Mouse (Mus musculus) cerebellum, postnatal 4 days (tissue): ENCODE results near the gene Tgoln1.

Experiments used
- DNase-seq, 2 experiments: peaks; one replicate each; pipeline ENCODE4 v3.0.0; 2022; ENCODE audit warnings: low spot score in 2 of 2, mixed read lengths in 1 of 2

Tgoln1 gene

GRCm38 (mm10) chr6:72597083-72597874 lies 19.5 kb downstream of the Tgoln1 start:
- DNase-seq, result no peak

- no peak for DNase-seq
These were observed 22.9 kb downstream of the Tgoln1 start for GRCm38 (mm10) chr6:72593914-72594313.

- no peak for DNase-seq
These were observed 23.6 kb downstream of the Tgoln1 start for GRCm38 (mm10) chr6:72593011-72593803.

- no peak for DNase-seq
These were observed 26.7 kb downstream of the Tgoln1 start for GRCm38 (mm10) chr6:72590111-72590510.

GRCm38 (mm10) chr6:72588307-72588706 lies 28.5 kb downstream of the Tgoln1 start:
- DNase-seq, result no peak

GRCm38 (mm10) chr6:72586701-72587100 lies 30.1 kb downstream of the Tgoln1 start:
- DNase-seq, result no peak

GRCm38 (mm10) chr6:72584154-72584553 lies 32.6 kb downstream of the Tgoln1 start:
- no peak for DNase-seq

GRCm38 (mm10) chr6:72583211-72583839 lies 33.5 kb downstream of the Tgoln1 start:
- no peak for DNase-seq

GRCm38 (mm10) chr6:72581625-72582382 lies 35.0 kb downstream of the Tgoln1 start:
- DNase-seq, result no peak

GRCm38 (mm10) chr6:72576041-72576440 lies 40.8 kb downstream of the Tgoln1 start:
- no peak for DNase-seq

- no peak for DNase-seq
These were observed 45.0 kb downstream of the Tgoln1 start for GRCm38 (mm10) chr6:72571826-72572225.

GRCm38 (mm10) chr6:72570644-72571397 lies 46.0 kb downstream of the Tgoln1 start:
- no peak for DNase-seq

- DNase-seq, result no peak
These were observed 48.1 kb downstream of the Tgoln1 start for GRCm38 (mm10) chr6:72568736-72569135.

- DNase-seq, result no peak
These were observed 49.3 kb downstream of the Tgoln1 start for GRCm38 (mm10) chr6:72567508-72567907.

GRCm38 (mm10) chr6:72566044-72566443 lies 50.8 kb downstream of the Tgoln1 start:
- DNase-seq, result peak; percentile 86 to 94

GRCm38 (mm10) chr6:72565506-72565905 lies 51.3 kb downstream of the Tgoln1 start:
- no peak for DNase-seq

- no peak for DNase-seq
These were observed 53.9 kb downstream of the Tgoln1 start for GRCm38 (mm10) chr6:72562894-72563293.

GRCm38 (mm10) chr6:72562486-72562885 lies 54.3 kb downstream of the Tgoln1 start:
- no peak for DNase-seq

GRCm38 (mm10) chr6:72560801-72561200 lies 56.0 kb downstream of the Tgoln1 start:
- no peak for DNase-seq
